Mouse (Mus musculus): ENCODE data around the gene Anapc2. TPM values are rescaled to one million over a fixed set of nuclear protein-coding genes. Genes with fewer than 3 reads are reported as not detected.

Gene Anapc2
- total and polyA plus RNA-seq, 3 experiments, result 13.0 to 55.2 (median 14.5) TPM

GRCm38 (mm10) chr2:25226864-25227263 is 45.4 kb upstream of the Anapc2 start:
- no peak overlapping the region for H3K27ac ChIP-seq (ENCODE audit: insufficient read depth, low read depth)
- peaks cover 9% of the 10 kb centered on the region for H3K79me2 ChIP-seq (replicated peaks; ENCODE audit: control insufficient read depth, extremely low read depth, insufficient read depth, poor library complexity, severe bottlenecking)
- in situ Hi-C loops (cut with MboI; ENCODE audit: low pct_ligation_motif_present, low pct_unique_long_range_greater_than_20kb, low sequenced_read_pairs) (no loop called here), dilution Hi-C loops (cut with MboI; ENCODE audit: extremely low pct_ligation_motif_present, extremely low pct_unique_long_range_greater_than_20kb, low sequenced_read_pairs) (no loop called here)
- peaks cover 30% of the 10 kb centered on the region for H3K27me3 ChIP-seq (replicated peaks)
- peaks cover 10 to 29% of the 10 kb centered on the region in 2 experiments; a peak in 3 of 4 replicates for H3K4me1 ChIP-seq (ENCODE audit: control insufficient read depth in 1 of 2, insufficient read depth in 2 of 2)
- no peak for TF ChIP-seq BHLHE40 (IDR thresholded peaks at IDR 0.05; ENCODE audit: low read depth, low read length)
- no peak overlapping the region for H3K4me3 ChIP-seq (replicated peaks in 1 of 3; ENCODE audit: low read depth in 2 of 3, low read length in 2 of 3, poor library complexity in 1 of 3)
- no peak overlapping the region for H3K9ac ChIP-seq (ENCODE audit: insufficient read depth, low read depth)
- DNase-seq (ENCODE audit: extremely low read depth), result no peak
- no peaks in the 10 kb centered on the region for H3K9me3 ChIP-seq (replicated peaks; ENCODE audit: low read length)
- H3K36me3 ChIP-seq (replicated peaks in 1 of 2; ENCODE audit: control insufficient read depth in 1 of 2, insufficient read depth in 1 of 2, low read length in 1 of 2), result peaks cover 13 to 19% of the 10 kb centered on the region in 2 experiments
- H3K4me2 ChIP-seq (ENCODE audit: insufficient read depth, low read depth, poor library complexity, severe bottlenecking), result no peak overlapping the region

GRCm38 (mm10) chr2:25227406-25227805 is 44.9 kb upstream of the Anapc2 start:
- dilution Hi-C loops (cut with MboI; ENCODE audit: extremely low pct_ligation_motif_present, extremely low pct_unique_long_range_greater_than_20kb, low sequenced_read_pairs), result no loop called here
- no peak overlapping the region for H3K4me2 ChIP-seq (ENCODE audit: insufficient read depth, low read depth, poor library complexity, severe bottlenecking)
- no peak for TF ChIP-seq MEF2A (IDR thresholded peaks at IDR 0.05; ENCODE audit: borderline replicate concordance, low read depth, low read length)
- no peak for DNase-seq (ENCODE audit: extremely low read depth)
- no peak overlapping the region for H3K4me3 ChIP-seq (replicated peaks in 1 of 3; ENCODE audit: low read depth in 2 of 3, low read length in 2 of 3, poor library complexity in 1 of 3)
- H3K79me2 ChIP-seq (replicated peaks; ENCODE audit: control insufficient read depth, extremely low read depth, insufficient read depth, poor library complexity, severe bottlenecking), result peaks cover 9% of the 10 kb centered on the region
- no peak overlapping the region for H3K9ac ChIP-seq (ENCODE audit: insufficient read depth, low read depth)
- no peak overlapping the region for H3K27ac ChIP-seq (ENCODE audit: insufficient read depth, low read depth)
- H3K4me1 ChIP-seq (ENCODE audit: control insufficient read depth in 1 of 2, insufficient read depth in 2 of 2), result peaks cover 6 to 27% of the 10 kb centered on the region in 2 experiments; a peak in 3 of 4 replicates
- H3K36me3 ChIP-seq (replicated peaks in 1 of 2; ENCODE audit: control insufficient read depth in 1 of 2, insufficient read depth in 1 of 2, low read length in 1 of 2), result peaks cover 8 to 14% of the 10 kb centered on the region in 2 experiments
- in situ Hi-C loops (cut with MboI; ENCODE audit: low pct_ligation_motif_present, low pct_unique_long_range_greater_than_20kb, low sequenced_read_pairs), result no loop called here
- H3K9me3 ChIP-seq (replicated peaks; ENCODE audit: low read length), result no peaks in the 10 kb centered on the region
- peaks cover 34% of the 10 kb centered on the region for H3K27me3 ChIP-seq (replicated peaks)

GRCm38 (mm10) chr2:25228431-25228889 is 43.8 kb upstream of the Anapc2 start:
- no peak overlapping the region for H3K9ac ChIP-seq (ENCODE audit: insufficient read depth, low read depth)
- peaks cover 4 to 26% of the 10 kb centered on the region in 2 experiments; a peak in 3 of 4 replicates for H3K4me1 ChIP-seq (ENCODE audit: control insufficient read depth in 1 of 2, insufficient read depth in 2 of 2)
- H3K9me3 ChIP-seq (replicated peaks; ENCODE audit: low read length), result no peaks in the 10 kb centered on the region
- peaks cover 45% of the 10 kb centered on the region for H3K27me3 ChIP-seq (replicated peaks)
- dilution Hi-C loops (cut with MboI; ENCODE audit: extremely low pct_ligation_motif_present, extremely low pct_unique_long_range_greater_than_20kb, low sequenced_read_pairs) (no loop called here), in situ Hi-C loops (cut with MboI; ENCODE audit: low pct_ligation_motif_present, low pct_unique_long_range_greater_than_20kb, low sequenced_read_pairs) (no loop called here)
- DNase-seq (ENCODE audit: extremely low read depth), result peak; percentile 90
- H3K4me2 ChIP-seq (ENCODE audit: insufficient read depth, low read depth, poor library complexity, severe bottlenecking), result peak overlapping the region; percentile 52
- H3K27ac ChIP-seq (ENCODE audit: insufficient read depth, low read depth), result peak overlapping the region; percentile 14; the same call in 1 of the 2 replicates
- peaks cover 5% of the 10 kb centered on the region for H3K79me2 ChIP-seq (replicated peaks; ENCODE audit: control insufficient read depth, extremely low read depth, insufficient read depth, poor library complexity, severe bottlenecking)
- peak overlapping the region; percentile 23 to 33 (median 23) for H3K4me3 ChIP-seq (replicated peaks in 1 of 3; ENCODE audit: low read depth in 2 of 3, low read length in 2 of 3, poor library complexity in 1 of 3)
- H3K36me3 ChIP-seq (replicated peaks in 1 of 2; ENCODE audit: control insufficient read depth in 1 of 2, insufficient read depth in 1 of 2, low read length in 1 of 2), result peaks cover 4 to 5% of the 10 kb centered on the region in 2 experiments
- no peak for TF ChIP-seq JUN (IDR thresholded peaks at IDR 0.05; ENCODE audit: insufficient read depth, low read depth, low read length)
- TF ChIP-seq PAX5 (IDR thresholded peaks at IDR 0.05; ENCODE audit: low read length), result no peak
- no peak for TF ChIP-seq MAFK (IDR thresholded peaks at IDR 0.05; ENCODE audit: insufficient replicate concordance, low read length)
- no peak for TF ChIP-seq HCFC1 (IDR thresholded peaks at IDR 0.05; ENCODE audit: low read depth, low read length)
- TF ChIP-seq E2F4 (IDR thresholded peaks at IDR 0.05; ENCODE audit: insufficient replicate concordance, low read depth, low read length), result no peak
- TF ChIP-seq SMC3 (IDR thresholded peaks at IDR 0.05; ENCODE audit: low read depth, low read length), result peak; percentile 59
- no peak for TF ChIP-seq MYC (IDR thresholded peaks at IDR 0.05; ENCODE audit: low read depth, low read length)
- no peak for TF ChIP-seq BHLHE40 (IDR thresholded peaks at IDR 0.05; ENCODE audit: low read depth, low read length)
- no peak for TF ChIP-seq POLR2AphosphoS2 (IDR thresholded peaks at IDR 0.05; ENCODE audit: low read depth, low read length)
- TF ChIP-seq USF2 (conservative IDR thresholded peaks at IDR 0.05; ENCODE audit: low read depth, low read length), result no peak
- TF ChIP-seq POLR2A (IDR thresholded peaks at IDR 0.05; ENCODE audit: low read depth, low read length), result no peak; the same call in 1 of the 2 replicates
- 0 out of 2 replicates have a peak, but pooled peaks have one; percentile 54 for TF ChIP-seq UBTF (IDR thresholded peaks at IDR 0.05; ENCODE audit: low read depth, low read length)
- TF ChIP-seq ELF1 (IDR thresholded peaks at IDR 0.05; ENCODE audit: low read depth, low read length), result peak; percentile 75
- 0 out of 2 replicates have a peak, but pooled peaks have one; percentile 15 for TF ChIP-seq MEF2A (IDR thresholded peaks at IDR 0.05; ENCODE audit: borderline replicate concordance, low read depth, low read length)
- TF ChIP-seq CHD1 (IDR thresholded peaks at IDR 0.05; ENCODE audit: low read depth, low read length), result no peak
- no peak for TF ChIP-seq ZMIZ1 (IDR thresholded peaks at IDR 0.05; ENCODE audit: low read depth, low read length)
- TF ChIP-seq CTCF (conservative IDR thresholded peaks at IDR 0.05 in 1 of 2, IDR thresholded peaks at IDR 0.05 in 1 of 2; ENCODE audit: low read depth in 2 of 2, low read length in 2 of 2), result peak; percentile 80 to 95
- TF ChIP-seq MXI1 (IDR thresholded peaks at IDR 0.05; ENCODE audit: low read depth, low read length), result no peak
- peak; percentile 72 for TF ChIP-seq RAD21 (IDR thresholded peaks at IDR 0.05; ENCODE audit: low read depth, low read length)
- no peak for TF ChIP-seq ZNF384 (IDR thresholded peaks at IDR 0.05; ENCODE audit: low read depth, low read length)
- no peak for TF ChIP-seq TBP (conservative IDR thresholded peaks at IDR 0.05; ENCODE audit: low read depth, low read length)
- no peak for TF ChIP-seq JUND (conservative IDR thresholded peaks at IDR 0.05; ENCODE audit: low read depth, low read length)
- TF ChIP-seq USF1 (IDR thresholded peaks at IDR 0.05; ENCODE audit: low read depth, low read length), result no peak
- no peak; the same call in 1 of the 2 replicates for TF ChIP-seq ETS1 (conservative IDR thresholded peaks at IDR 0.05; ENCODE audit: low read depth, low read length)
- TF ChIP-seq NRF1 (IDR thresholded peaks at IDR 0.05; ENCODE audit: low read depth, low read length), result 0 out of 2 replicates have a peak, but pooled peaks have one; percentile 7

All from CH12.LX (cell line).